ENCODE assay signal across 8 mouse cellular contexts in the genomic region with DNA sequence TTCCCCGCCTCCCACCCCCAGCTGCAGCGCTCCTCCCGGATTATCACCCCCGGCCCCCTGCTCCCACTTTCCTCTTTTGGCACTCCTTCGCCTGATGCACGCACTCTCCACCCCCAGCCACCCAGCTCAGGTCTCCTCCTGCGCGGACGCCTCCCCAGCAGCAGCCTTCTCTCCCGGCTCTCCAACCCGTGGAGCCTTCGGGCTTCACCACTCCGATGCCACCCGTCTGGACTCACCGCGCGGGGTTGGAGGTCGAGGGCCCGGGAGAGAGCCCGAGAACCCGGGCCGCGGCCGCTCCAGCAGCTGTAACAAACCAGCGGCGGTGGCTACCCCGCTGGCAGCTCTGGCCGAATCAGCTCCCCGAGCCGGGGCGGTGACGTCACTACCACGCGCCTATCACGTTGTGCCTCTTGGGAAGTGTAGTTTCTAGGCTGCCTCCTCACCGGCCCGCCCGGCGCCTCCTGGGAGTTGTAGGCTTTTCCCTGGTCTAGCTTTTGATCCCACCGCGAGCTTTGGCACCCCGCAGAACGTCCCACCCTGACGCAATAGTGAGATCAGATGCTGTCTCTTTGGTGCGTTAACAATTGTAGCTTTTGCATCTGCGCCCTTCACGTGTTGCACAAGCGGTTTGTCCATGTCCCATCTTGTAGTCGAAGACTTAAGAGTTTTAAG. TPM values are rescaled to one million over a fixed set of nuclear protein-coding genes. Genes with fewer than 3 reads are reported as not detected.
DNase-seq lines count a peak whose midpoint lies in the region; ATAC-seq and TF ChIP-seq lines count a peak whose summit lies in the region.

TSS of gene Ormdl3 (minus strand) at position 477 of the 672 bp plus-strand sequence.

- H3K4me1 ChIP-seq in hindbrain, embryonic 10.5 days (replicated peaks) = peaks cover 58% of the 10 kb centered on the region
- peaks cover 8% of the 10 kb centered on the region; the same call in 1 of the 2 replicates for H3K4me1 ChIP-seq in lung, postnatal 0 days (ENCODE audit: insufficient read depth, low read depth, low read length)

- peaks cover 23% of the 10 kb centered on the region for H3K36me3 ChIP-seq in hindbrain, embryonic 10.5 days
- no peaks in the 10 kb centered on the region for H3K36me3 ChIP-seq in lung, postnatal 0 days (ENCODE audit: insufficient read depth, low read length)

- H3K4me2 ChIP-seq in lung, postnatal 0 days (replicated peaks; ENCODE audit: low read depth, low read length) = peak within 1 kb of the TSS; percentile 83

- peak within 1 kb of the TSS; percentile 90 for H3K4me3 ChIP-seq in hindbrain, embryonic 10.5 days
- H3K4me3 ChIP-seq in lung, postnatal 0 days (ENCODE audit: low read depth, low read length) = peak within 1 kb of the TSS; percentile 80

- no peak for TF ChIP-seq EP300 in lung, postnatal 0 days (IDR thresholded peaks at IDR 0.05)

- DNase-seq in MEL-GATA-1-ER (ENCODE audit: extremely low read depth, low read depth) = peak; percentile 95
- DNase-seq in cerebellum, adult 8-10 months = peak; percentile 97
- DNase-seq in hindbrain, embryonic 10.5 days (ENCODE audit: low spot score) = peak; percentile 99
- peak; percentile 97 for DNase-seq in layer of hippocampus, adult 9-11 months
- DNase-seq in lung, postnatal 0 days (ENCODE audit: low spot score) = peak; percentile 99
- DNase-seq in ovary, postnatal 14 days (ENCODE audit: low spot score) = peak; percentile 96
- peak; percentile 99 for DNase-seq in thymus, postnatal 14 days

- WGBS in hindbrain, embryonic 10.5 days = under 1% methylated on average over 49 of the region's 49 CpGs
- 2% methylated on average over 47 of the region's 49 CpGs for WGBS in lung, postnatal 0 days

- peak; percentile 97 for ATAC-seq in frontal cortex, adult (ENCODE audit: low TSS enrichment)
- ATAC-seq in lung, postnatal 0 days = peak; percentile 89

- no peak for TF ChIP-seq CTCF in lung, postnatal 0 days (IDR thresholded peaks at IDR 0.05)

- H3K27me3 ChIP-seq in hindbrain, embryonic 10.5 days (ENCODE audit: insufficient read depth, poor library complexity, severe bottlenecking) = peaks cover 9% of the 10 kb centered on the region; the same call in 1 of the 2 replicates
- H3K27me3 ChIP-seq in lung, postnatal 0 days (replicated peaks; ENCODE audit: insufficient read depth, low read length) = no peaks in the 10 kb centered on the region

- H3K27ac ChIP-seq in hindbrain, embryonic 10.5 days = peak within 1 kb of the TSS; percentile 93
- H3K27ac ChIP-seq in lung, postnatal 0 days (ENCODE audit: low read length) = peak within 1 kb of the TSS; percentile 92

- H3K9ac ChIP-seq in lung, postnatal 0 days (replicated peaks; ENCODE audit: low read depth) = peak within 1 kb of the TSS; percentile 78

- H3K9me3 ChIP-seq in hindbrain, embryonic 10.5 days = no peaks in the 10 kb centered on the region
- H3K9me3 ChIP-seq in lung, postnatal 0 days (ENCODE audit: low read length) = no peaks in the 10 kb centered on the region

RNA-seq across cellular contexts. Expression of gene Ormdl3, which starts in this region (rescaled TPM):
- polyA plus RNA-seq in hindbrain, embryonic 10.5 days (2016; fragmentation: Nextera tagmentation; extraction: Ambion mirVana) = 59.4 and 66.2 TPM in 2 replicates
- polyA plus RNA-seq in lung, postnatal 0 days (2015; fragmentation: Nextera tagmentation; extraction: Ambion mirVana) = 43.7 and 45.3 TPM in 2 replicates

Comparison
In these comparisons a context has a peak if more than half of its experiments do, and no peak if none do; other contexts are left out.
1. Peak in every context shown above with its lines: DNase-seq, ATAC-seq, H3K4me3 ChIP-seq and H3K27ac ChIP-seq.